Mouse (Mus musculus) cerebellum, adult 2 months (tissue): Measurements from ENCODE around the gene Agfg1.

Experiments used
- CTCF ChIP-seq: fragments of 200-500 bp; IDR thresholded peaks from 2 replicates; pipeline ENCODE4 v1.5.1; 2011; ENCODE audit warnings: low read depth, mild to moderate bottlenecking, control low read depth, low read length, moderate library complexity, borderline replicate concordance; ENCODE audit not compliant: insufficient read depth
- POLR2A ChIP-seq: fragments of 200-500 bp; IDR thresholded peaks from 2 replicates; pipeline ENCODE4 v1.6.1; 2011; ENCODE audit warnings: low read length, control low read depth, borderline replicate concordance; ENCODE audit not compliant: insufficient read depth

DNA sequence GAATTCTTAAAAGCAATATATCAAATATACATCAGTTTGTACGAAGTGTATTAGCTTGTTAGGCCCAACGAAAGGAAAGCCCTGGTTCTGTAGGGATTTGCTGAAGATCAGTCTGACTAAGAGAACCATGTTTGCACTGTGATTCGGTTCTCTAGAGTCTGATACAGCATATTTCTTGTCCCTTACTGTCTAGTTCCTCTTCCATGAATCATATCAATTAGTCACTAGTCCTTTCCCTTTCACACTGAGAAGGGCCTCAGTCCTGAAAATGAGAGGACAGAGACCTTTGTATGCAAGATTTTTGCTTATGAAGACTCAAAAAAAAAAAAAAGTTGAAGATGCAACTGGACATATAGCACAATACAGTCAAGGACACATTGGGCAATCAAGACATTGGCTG lies 46.2 kb upstream of the Agfg1 start:
- TF ChIP-seq POLR2A (no peak), CTCF (no peak)
